Mouse (Mus musculus): Measurements from ENCODE around the gene Per3. TPM values are rescaled to one million over a fixed set of nuclear protein-coding genes. Genes with fewer than 3 reads are reported as not detected.

Gene Per3
- polyA plus RNA-seq, 1 experiment from 2014 or later = 6.9 TPM

DNA sequence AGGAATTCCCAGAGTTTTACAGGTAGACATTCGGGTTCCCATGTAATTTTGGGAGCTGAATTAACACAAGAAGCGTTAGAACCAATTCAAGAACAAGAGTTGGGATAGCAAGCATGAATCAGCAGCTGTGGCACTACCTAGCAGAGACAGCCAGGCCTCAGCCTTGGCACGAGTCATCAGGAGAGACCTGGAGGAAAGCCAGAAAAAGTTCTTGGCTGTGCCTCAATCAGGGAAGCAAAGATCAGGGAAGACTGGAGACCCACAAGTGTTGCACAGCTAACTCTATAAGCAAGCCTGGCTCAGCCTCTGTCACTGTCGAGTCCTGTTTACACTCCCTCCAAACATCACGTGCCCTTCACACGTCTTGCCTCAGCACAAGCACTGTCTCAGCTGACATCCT is 82.2 kb downstream of the Per3 start:
- ATAC-seq (ENCODE audit: low FRiP score, low TSS enrichment) = no peak
- Histone ChIP-seq H3K9me3 (ENCODE audit: control insufficient read depth, low read length) (no peaks in the 10 kb centered on the region), H3K9ac (ENCODE audit: low read length) (no peak overlapping the region), H3K4me2 (replicated peaks; ENCODE audit: low read depth) (no peak overlapping the region), H3K27me3 (ENCODE audit: control insufficient read depth, insufficient read depth, low read length) (no peaks in the 10 kb centered on the region), H3K36me3 (ENCODE audit: control insufficient read depth, insufficient read depth, low read length) (no peaks in the 10 kb centered on the region), H3K27ac (replicated peaks) (no peak overlapping the region), H3K4me1 (replicated peaks; ENCODE audit: control insufficient read depth, insufficient read depth) (no peaks in the 10 kb centered on the region), H3K4me3 (ENCODE audit: low read depth, low read length) (no peak overlapping the region)
- no peak for TF ChIP-seq CTCF (IDR thresholded peaks at IDR 0.05; ENCODE audit: low read depth)
- TF ChIP-seq EP300 (optimal IDR thresholded peaks at IDR 0.05) = no peak
- 18% methylated on average over 6 of the region's 6 CpGs for WGBS
- DNase-seq (ENCODE audit: low spot score) = peak; percentile 42

DNA sequence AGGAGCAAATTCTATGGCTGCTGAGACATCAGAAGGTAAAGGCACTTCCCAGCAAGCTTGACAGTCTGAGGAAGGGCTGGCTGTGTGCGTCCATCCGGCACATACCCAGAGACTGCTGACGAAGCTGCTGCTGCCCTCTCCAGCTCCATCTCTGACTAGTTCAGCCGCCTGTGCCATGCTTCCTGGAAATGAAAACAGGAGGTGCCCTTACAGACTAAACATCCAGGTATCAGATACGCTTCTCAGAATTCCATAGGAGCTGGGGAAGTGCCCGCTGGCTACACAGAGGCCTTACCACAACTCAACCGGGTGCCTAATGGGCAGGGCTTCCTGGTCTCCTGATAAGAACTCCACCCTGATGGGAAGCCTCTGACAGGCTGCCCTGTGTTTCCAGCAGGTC is 85.9 kb downstream of the Per3 start:
- no peaks in the 10 kb centered on the region for H3K36me3 ChIP-seq (ENCODE audit: control insufficient read depth, insufficient read depth, low read length)
- H3K9ac ChIP-seq (ENCODE audit: low read length) = no peak overlapping the region
- H3K27me3 ChIP-seq (ENCODE audit: control insufficient read depth, insufficient read depth, low read length) = no peaks in the 10 kb centered on the region
- no peak overlapping the region for H3K4me3 ChIP-seq (ENCODE audit: low read depth, low read length)
- no peaks in the 10 kb centered on the region for H3K4me1 ChIP-seq (replicated peaks; ENCODE audit: control insufficient read depth, insufficient read depth)
- peak; percentile 91 for ATAC-seq (ENCODE audit: low FRiP score, low TSS enrichment)
- H3K4me2 ChIP-seq (replicated peaks; ENCODE audit: low read depth) = no peak overlapping the region
- DNase-seq (ENCODE audit: low spot score) = peak; percentile 79
- 63% methylated on average over 7 of the region's 7 CpGs for WGBS
- no peaks in the 10 kb centered on the region for H3K9me3 ChIP-seq (ENCODE audit: control insufficient read depth, low read length)
- H3K27ac ChIP-seq (replicated peaks) = no peak overlapping the region
- no peak for TF ChIP-seq CTCF (IDR thresholded peaks at IDR 0.05; ENCODE audit: low read depth)
- no peak for TF ChIP-seq EP300 (optimal IDR thresholded peaks at IDR 0.05)

DNA sequence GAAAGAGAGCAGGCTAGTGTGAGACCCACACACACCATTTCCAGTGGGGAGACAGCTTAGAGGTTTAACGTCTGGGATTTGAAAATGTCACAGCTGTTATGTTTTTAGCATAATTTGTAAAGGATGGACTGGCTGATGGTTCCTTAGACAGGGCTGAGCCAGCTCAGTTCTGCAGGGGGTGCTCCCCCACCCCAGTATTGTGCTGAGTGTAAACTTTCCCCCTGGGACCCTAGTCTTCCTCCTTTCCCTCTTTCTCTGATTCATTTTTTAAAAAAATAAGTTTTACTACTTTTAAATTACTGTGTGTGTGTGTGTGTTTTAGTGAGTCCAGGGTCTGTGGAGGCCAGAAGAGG is 87.4 kb downstream of the Per3 start:
- H3K27ac ChIP-seq (replicated peaks) = no peak overlapping the region
- H3K27me3 ChIP-seq (ENCODE audit: control insufficient read depth, insufficient read depth, low read length) = no peaks in the 10 kb centered on the region
- H3K4me1 ChIP-seq (replicated peaks; ENCODE audit: control insufficient read depth, insufficient read depth) = no peaks in the 10 kb centered on the region
- H3K9me3 ChIP-seq (ENCODE audit: control insufficient read depth, low read length) = no peaks in the 10 kb centered on the region
- no peak for TF ChIP-seq EP300 (optimal IDR thresholded peaks at IDR 0.05)
- no peak for TF ChIP-seq CTCF (IDR thresholded peaks at IDR 0.05; ENCODE audit: low read depth)
- ATAC-seq (ENCODE audit: low FRiP score, low TSS enrichment) = no peak
- no peak for DNase-seq (ENCODE audit: low spot score)
- no peak overlapping the region for H3K4me3 ChIP-seq (ENCODE audit: low read depth, low read length)
- no peak overlapping the region for H3K9ac ChIP-seq (ENCODE audit: low read length)
- no peaks in the 10 kb centered on the region for H3K36me3 ChIP-seq (ENCODE audit: control insufficient read depth, insufficient read depth, low read length)
- no peak overlapping the region for H3K4me2 ChIP-seq (replicated peaks; ENCODE audit: low read depth)
- WGBS = 35% methylated on average over 1 of the region's 1 CpGs

DNA sequence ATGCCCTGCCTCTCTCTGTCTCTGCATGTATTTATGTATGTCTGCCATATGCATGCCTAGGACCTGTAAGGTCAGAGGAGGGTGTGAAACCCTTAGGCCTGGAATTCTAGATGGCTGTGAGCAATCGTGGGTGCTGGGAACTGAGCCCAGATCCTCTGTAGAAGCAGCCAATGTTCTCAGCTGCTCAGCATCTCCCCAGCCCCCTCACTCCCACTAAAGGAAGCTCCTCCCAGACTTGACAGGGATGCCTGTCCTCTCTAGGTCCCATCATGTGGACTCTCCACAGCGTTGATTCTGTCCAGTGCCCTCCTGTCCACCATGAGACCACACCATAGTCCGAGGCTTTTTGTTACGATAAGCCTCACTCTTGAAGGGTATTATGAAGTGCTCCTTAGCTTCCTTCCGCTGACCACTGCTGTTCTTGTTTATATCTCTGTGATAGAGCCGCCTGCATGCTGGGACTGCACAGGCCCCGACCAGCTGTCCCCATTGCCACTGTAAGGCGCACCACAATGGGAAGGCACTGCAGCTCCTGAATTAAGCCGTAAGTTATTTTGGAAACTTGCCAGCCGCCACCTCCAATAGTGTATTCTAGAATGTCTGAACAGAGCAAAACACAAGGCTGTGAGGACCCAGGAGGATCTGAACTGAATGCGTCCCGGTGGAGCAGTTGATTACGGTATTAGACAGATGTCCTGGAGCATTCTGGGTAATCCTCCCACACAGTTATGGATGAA is 87.9 kb downstream of the Per3 start:
- 44% methylated on average over 13 of the region's 13 CpGs for WGBS
- no peak for TF ChIP-seq CTCF (IDR thresholded peaks at IDR 0.05; ENCODE audit: low read depth)
- no peak for TF ChIP-seq EP300 (optimal IDR thresholded peaks at IDR 0.05)
- Histone ChIP-seq H3K4me2 (replicated peaks; ENCODE audit: low read depth) (no peak overlapping the region), H3K27me3 (ENCODE audit: control insufficient read depth, insufficient read depth, low read length) (no peaks in the 10 kb centered on the region), H3K4me1 (replicated peaks; ENCODE audit: control insufficient read depth, insufficient read depth) (no peaks in the 10 kb centered on the region), H3K9me3 (ENCODE audit: control insufficient read depth, low read length) (no peaks in the 10 kb centered on the region), H3K27ac (replicated peaks) (no peak overlapping the region; the same call in 1 of the 2 replicates), H3K4me3 (ENCODE audit: low read depth, low read length) (no peak overlapping the region), H3K9ac (ENCODE audit: low read length) (no peak overlapping the region), H3K36me3 (ENCODE audit: control insufficient read depth, insufficient read depth, low read length) (no peaks in the 10 kb centered on the region)
- ATAC-seq (ENCODE audit: low FRiP score, low TSS enrichment) (no peak), DNase-seq (ENCODE audit: low spot score) (no peak)

Other genes starting within 250 kb of the Per3 start
- 30.6 and 32.1 TPM in 2 replicates for gene Errfi1, start 190.7 kb downstream of the Per3 start, polyA plus RNA-seq (2015; fragmentation: Nextera tagmentation; extraction: Ambion mirVana)
- 253 and 262 TPM in 2 replicates for gene Park7, start 130.2 kb downstream of the Per3 start, polyA plus RNA-seq (2015; fragmentation: Nextera tagmentation; extraction: Ambion mirVana)
- 0.22 and 0.23 TPM in 2 replicates for gene Tnfrsf9, start 130.1 kb downstream of the Per3 start, polyA plus RNA-seq (2015; fragmentation: Nextera tagmentation; extraction: Ambion mirVana)
- 0.34 and 0.64 TPM in 2 replicates for gene Uts2, start 47.6 kb downstream of the Per3 start, polyA plus RNA-seq (2015; fragmentation: Nextera tagmentation; extraction: Ambion mirVana)
- gene Vamp3, start 13.3 kb upstream of the Per3 start, polyA plus RNA-seq (2015; fragmentation: Nextera tagmentation; extraction: Ambion mirVana) = 105 and 110 TPM in 2 replicates
- gene Gm13090, start 44.9 kb upstream of the Per3 start, polyA plus RNA-seq (2015; fragmentation: Nextera tagmentation; extraction: Ambion mirVana) = not detected in 2 replicates